Mouse (Mus musculus) kidney, adult 11 months (tissue): Measurements from ENCODE around the gene Gm21093.
"Not testable (repeated sequence)": the region's sequence is repeated elsewhere in the genome, so short reads cannot be mapped to it uniquely, and the experiment has no call there.

ENCODE experiments used
- DNase-seq: peaks from one replicate; pipeline ENCODE4 v3.0.0; 2022

The Gm21093 gene

GRCm38 (mm10) chr4:42034626-42035025 lies at the start of gene Gm21093:
Gm21093 (minus strand) TSS chr4:42034726.
- DNase-seq: not testable (repeated sequence)
